Mouse (Mus musculus): ENCODE results near the gene Focad.
"Not testable (repeated sequence)": the region's sequence is repeated elsewhere in the genome, so short reads cannot be mapped to it uniquely, and the experiment has no call there.

Gene Focad

DNA sequence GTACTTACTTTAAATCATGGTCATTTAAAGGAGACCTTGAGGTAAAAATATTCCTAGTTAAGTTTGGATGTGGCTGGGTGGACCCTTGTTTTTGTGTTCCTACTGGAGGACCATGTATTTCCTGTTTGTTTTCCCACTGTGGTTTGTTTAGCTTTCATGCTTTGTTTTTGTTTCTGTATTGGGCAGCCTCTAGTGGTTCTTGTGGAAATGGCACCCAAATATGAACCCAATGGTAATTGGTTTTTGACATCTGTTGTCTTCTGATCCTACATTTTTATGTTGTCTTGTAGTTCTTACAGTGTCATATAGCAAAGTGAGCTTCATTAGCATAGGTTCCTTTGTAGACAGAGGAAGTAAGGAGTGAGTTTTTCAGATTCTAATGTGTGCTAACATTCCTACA, 207.9 kb downstream of the Focad start:
- DNase-seq (ENCODE audit: low spot score in 2 of 2), result no peak

DNA sequence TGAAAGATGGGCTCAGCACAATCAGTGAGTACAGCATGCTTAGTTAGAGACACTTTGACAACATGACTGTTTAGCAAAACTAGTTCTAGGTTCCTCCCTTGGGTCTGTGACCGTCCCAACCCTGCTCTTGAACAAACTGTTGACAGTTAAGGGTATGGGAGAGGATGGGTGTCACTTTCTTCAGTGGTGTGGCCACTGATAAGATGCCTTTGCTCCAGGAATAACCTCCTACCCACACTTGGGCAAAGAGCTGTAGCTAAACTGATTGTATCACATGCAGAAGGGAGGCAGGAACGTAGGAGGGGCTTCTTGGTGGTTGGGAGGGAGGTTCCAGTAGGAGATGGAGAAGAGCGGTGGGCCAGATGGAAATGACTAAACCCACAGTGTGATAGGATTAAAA, 213.3 kb downstream of the Focad start:
- no peak for DNase-seq (ENCODE audit: low spot score in 2 of 2)

DNA sequence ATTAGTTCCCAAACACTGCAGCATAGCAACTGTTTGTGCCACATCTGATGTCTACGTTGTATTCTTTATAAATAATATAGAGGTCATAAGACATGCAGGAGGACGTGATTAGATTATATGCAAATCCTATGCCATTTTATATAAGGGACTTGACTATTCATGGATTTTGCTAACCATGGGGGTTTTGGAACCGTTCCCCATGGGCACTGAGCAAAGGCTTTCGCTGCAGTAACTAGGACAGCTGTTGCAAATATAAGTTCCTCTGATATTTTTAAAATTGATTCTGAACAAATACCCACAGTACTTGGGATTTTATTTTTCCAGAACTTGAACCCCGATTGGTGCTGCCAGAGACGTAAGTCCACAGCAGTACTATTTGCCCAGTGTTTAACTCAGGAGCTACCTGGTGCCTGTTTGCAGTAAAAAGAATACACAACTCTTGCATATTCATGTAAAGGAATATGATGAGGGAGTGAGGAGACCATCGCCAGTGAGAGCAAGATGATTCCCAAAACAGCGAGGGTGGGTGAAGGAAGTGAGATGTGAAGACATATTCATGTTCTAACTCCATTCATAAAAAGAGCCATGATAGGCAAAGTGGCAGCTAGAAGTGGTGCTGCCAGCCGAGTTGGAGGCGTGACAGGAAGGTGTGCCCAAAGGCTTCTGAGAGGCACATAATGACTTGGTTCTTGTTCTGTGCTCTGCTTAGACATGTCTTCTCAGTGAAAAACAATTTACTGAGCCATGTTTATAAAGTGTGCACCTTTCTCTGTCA, 214.1 kb downstream of the Focad start:
- DNase-seq (ENCODE audit: low spot score in 2 of 2), result no peak

DNA sequence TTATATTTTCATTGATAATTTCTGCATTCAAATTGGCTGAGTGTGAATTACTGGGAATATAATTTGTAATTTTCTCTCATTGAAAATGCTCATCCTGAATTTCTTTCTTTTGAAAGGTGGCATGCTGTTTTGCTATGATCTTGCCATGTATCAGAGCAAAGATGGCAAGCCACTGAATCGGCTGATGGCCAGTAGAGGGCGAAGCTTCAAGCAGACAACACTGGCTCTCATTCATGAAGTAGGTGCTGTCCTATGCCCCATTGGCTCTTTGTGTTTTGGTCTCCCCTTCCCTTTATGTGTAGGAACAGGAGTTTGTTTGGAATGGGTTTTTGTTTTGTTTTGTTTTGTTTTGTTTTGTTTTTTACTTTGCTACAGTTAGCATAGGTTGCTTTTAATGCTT, 215.2 kb downstream of the Focad start:
- DNase-seq (ENCODE audit: low spot score in 2 of 2), result no peak

DNA sequence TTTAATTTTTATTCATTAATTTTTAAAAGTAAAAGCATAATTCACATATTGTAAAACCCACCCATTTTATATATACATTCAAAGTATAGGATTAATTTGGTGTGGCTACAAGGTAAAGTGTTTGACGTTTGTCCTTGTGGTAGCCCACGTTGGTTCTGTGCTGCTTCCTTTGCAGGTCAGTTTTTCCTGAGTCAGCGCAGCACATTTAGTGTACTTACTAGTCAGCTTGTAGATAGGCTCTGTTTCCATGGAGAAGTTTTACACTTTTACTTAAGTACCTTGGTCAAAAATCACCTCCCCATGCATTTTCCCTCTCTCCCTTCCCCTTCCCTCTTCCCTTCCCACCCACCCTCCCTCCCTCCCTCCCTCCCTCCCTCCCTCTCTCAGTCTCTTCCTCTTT, 220.5 kb downstream of the Focad start:
- DNase-seq (ENCODE audit: low spot score in 2 of 2), result no peak

DNA sequence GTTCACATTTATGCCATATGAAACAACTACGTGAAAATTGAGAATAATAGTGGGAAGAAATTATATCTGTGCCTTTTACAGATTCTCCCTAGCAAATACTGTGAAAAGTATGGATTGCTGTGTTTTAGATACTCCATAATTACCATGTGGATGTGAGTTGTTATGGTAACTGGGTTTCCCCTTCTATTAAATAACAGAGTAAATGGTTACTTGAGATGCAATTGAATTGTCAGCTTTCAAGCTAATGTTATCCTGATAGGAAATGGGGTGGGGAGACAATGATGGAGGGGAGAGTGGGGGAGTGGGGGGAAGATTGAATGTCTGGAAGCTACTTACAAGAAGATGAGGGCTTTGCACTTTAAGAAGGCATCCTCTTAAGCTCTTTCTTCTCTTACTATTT, 225.6 kb downstream of the Focad start:
- no peak for DNase-seq (ENCODE audit: low spot score in 2 of 2)

DNA sequence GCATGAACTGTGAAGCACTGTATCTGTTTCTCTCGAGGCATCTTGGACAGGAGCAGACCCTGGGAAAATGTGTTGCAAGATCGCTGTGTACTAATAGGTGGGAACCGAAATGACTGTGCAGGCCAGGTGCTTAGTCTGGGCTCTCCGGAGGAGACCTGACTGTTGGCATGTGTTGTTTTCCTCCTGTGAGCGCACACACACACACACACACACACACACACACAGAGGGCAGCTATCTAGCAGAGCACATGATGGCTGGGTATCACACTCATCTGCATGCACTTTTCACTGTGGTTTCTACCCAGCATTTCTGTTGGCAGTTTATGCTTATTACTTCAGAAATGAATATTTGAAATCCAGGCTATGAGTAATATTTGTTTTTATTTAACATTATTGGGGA, 231.0 kb downstream of the Focad start:
- DNase-seq (ENCODE audit: low spot score in 2 of 2), result no peak

DNA sequence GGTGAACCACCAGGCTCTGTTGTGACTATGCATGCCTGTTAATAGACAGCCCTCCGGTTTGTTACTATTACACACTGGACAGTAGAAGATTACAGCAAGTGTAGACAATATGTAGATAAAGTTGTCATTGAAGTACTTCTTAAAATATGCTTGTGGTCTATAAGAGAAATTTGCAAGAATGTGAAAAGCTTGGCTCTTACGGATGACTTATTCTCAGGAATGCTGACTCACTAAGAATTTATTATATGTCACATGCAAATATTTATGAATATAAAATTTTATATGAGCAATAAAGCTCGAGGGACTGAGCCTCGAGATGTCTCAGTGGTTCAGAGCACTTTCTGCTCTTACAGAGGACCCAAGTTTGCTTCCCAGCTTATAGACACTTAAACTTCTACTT, 240.1 kb downstream of the Focad start:
- no peak for DNase-seq (ENCODE audit: low spot score in 2 of 2)

DNA sequence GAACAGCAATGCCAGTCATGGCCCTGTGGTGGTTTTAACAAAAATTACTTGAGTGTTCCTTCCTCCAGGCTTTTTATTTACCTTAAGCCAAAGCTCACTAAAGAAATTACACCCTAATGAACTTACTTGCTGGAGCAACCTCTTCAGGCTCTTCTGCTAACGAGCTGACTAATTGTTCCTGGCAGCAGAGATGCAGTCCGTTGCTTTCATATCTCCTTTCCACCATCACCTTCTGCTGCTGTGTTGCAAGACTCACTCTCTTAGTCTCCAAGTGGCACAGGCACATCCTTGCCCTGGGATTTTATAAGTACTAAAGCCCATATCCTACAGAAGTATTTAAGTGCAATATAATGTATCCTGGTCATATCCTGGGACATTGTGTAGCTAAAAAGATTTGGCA, 242.3 kb downstream of the Focad start:
- DNase-seq (ENCODE audit: low spot score in 2 of 2), result no peak

DNA sequence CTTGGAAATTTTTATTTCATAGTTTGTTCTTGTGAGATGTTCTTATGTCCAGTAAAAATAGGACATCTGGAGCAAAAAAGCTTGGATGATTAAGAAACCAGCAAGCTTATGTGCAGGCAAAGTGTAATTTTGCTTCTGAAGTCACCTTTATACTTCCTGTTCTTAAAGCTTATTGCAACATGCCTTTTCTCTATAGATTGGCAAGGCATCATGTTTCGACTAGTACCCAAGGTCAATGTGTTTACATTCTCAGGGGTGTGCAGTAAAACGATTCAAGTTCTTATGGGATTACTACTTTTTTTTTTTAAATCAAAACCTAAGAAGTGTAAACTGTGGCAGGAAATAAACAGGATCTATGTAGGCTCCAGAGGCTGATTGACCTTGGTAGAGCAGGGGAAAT, 242.9 kb downstream of the Focad start:
- DNase-seq (ENCODE audit: low spot score in 2 of 2), result no peak

DNA sequence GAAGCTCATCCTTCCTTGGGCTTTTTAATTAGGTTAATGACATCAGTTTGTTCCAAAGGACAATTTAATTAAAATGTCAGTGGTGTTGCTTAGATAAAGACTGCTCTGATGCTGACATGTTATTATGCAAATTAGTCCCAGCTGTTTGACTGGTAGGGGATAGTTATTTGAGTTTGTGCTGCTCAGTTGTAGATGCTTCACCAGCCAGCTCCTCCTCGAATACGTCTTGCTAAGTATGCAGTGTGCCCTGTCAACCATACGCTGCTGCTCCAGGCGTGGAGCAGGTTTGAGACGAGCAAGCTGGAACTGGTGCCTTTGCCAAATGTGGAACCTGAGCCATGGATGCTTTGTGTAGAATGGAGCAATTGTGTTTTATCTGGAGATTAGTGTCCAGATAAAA, 243.7 kb downstream of the Focad start:
- DNase-seq (ENCODE audit: low spot score in 2 of 2), result no peak

DNA sequence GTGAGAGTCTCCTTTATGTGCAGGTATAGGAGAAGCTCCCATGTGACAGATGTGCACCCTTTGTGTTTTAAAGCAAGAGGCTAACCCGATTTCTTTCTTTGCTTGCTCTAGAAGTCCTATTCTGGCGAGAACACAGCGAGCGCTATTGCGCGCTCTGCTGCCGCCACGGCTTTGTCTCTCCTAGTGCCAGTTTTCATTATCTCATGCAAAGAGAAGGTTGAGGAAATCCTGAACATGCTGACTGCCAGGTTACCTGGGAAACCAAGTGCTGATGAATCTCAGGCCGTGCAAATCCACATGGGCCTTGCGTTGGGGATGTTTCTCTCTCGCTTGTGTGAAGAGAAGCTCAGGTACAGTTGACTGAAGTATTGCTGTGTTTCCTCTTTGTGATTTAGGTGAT, 250.0 kb downstream of the Focad start:
- no peak for DNase-seq (ENCODE audit: low spot score in 2 of 2)

DNA sequence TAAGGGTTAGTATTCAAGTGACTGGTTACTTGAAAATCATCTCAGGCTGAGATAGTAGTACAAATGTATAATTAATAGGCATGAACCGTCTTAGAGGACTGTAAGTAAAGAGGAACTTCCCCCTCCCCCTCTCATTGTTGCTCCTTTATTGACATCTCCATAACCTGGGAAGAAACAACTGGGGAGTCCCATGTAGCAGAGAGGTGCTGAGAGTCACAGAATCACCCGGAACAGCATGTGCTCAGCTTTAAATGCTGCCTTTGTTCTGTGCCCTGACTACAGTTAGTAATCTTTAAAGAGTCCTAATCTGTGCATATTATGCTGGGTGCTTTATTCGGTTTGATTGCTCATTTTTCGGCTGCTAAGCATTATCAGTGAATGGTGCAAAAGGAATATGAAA, 250.6 kb downstream of the Focad start:
- DNase-seq (ENCODE audit: low spot score in 2 of 2), result no peak

DNA sequence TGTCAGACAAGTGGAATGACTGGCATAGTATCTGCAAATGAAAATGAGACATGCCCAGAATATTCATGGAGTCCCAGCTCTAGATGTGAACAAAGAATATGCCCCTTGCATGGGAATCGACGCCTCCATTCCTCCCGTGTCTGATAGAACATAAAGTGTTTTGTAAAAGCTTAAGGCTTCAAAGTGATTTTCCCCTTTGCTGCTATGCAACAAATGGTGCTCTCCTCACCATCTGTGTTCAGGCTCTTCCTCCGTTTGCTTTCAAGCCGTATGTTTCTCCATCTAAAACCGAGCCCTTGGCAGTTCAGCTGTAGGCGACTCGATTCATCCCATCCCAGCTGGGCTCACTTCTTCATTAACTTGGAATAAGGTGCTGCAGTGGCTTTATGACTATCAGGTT, 251.5 kb downstream of the Focad start:
- DNase-seq (ENCODE audit: low spot score in 2 of 2), result no peak

DNA sequence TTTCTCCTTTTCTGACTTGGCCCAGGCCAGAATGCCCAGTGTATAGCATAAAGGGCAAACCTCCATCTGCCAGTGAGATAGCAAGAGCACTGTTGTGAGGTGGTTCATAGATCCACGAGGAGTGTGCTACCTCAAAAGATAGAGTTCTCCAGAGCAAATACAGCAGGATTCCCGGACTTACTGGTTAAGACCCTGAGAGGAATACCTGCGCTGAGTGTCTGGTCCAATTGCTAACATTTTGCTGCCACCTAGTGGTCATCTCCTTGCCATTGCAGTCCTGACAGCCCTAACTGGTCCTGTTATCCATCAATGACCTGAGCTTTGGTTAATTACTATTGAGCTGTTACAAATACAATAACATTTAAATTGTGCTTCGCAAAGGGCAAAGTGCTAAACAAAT, 256.5 kb downstream of the Focad start:
- DNase-seq (ENCODE audit: low spot score in 2 of 2), result peak; percentile 43 to 56

DNA sequence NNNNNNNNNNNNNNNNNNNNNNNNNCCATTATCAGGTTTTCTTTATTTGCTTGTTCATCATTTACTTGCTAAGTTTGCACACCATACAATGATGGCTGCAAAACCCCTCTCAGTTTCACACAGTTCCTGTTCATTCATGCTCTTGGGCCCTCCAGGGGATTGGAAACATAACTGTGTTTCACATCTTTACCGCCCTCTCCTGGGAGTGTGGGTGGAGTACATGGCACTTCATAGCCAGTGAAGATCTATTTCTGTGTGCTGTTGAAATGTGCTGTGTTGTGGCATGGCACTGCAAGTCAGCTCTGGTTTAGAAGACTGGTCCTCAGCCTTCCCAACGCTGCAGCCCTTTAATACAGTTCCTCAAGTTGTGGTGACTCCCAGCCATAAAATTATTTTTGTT, 262.2 kb downstream of the Focad start:
- no peak for DNase-seq (ENCODE audit: low spot score in 2 of 2)

DNA sequence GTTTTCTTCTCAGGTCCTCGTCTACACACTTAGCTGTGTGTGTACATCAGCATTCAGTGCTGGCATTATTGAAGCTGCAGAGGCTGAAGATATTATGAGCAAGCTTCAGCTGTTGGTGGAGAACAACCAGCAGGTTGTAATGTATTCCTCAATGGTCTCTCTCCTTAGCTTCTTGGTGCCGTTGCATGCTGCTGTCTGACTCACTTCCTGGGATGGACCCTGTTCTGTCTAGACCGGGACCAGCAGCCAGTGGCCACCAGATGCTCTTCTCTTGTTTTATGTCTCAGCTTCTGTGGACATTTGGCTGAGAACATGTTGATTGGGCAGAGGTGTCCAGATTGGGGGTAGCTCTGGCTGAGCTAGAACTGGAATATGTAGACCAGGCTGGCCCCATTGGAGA, 263.0 kb downstream of the Focad start:
- DNase-seq (ENCODE audit: low spot score in 2 of 2), result no peak

DNA sequence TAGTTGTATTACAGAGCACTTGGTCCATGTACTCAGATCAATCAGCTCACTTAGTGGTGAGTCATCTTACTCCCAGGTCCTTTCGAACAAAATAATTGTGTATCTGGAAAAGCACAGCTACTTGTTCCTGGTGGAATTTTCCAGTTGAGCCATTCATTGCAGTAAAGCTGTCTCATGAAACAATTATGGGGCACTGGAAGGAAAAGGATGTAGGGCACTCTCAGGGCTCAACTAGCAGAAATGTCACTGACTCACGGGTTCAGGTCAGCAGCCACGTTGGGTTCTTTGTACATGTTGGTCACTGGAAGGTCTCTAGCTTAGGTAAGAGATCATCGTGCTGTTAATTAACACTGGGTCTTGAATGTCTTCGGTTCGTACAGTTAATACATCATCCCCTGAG, 275.5 kb downstream of the Focad start:
- no peak for DNase-seq (ENCODE audit: low spot score in 2 of 2)

DNA sequence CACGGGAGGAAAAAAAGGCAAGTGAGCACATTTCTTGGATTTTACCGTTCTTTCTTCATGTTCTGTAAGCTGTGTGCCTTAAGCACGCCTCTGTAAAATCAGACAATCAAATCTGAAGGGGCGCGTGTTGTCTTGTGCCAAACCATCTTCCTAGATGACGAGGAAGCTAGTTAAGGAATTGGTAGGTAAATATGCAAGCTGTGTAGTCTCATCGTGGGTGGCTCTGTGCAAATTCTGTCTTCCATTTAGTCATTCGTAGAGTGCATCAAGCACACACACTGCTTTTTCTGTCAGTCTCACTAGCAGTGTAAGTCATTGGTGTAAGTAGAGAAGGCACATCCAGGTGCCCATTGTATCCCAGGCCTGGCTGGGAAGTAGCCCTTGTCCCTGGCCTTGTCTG, 276.4 kb downstream of the Focad start:
- DNase-seq (ENCODE audit: low spot score in 2 of 2), result no peak

DNA sequence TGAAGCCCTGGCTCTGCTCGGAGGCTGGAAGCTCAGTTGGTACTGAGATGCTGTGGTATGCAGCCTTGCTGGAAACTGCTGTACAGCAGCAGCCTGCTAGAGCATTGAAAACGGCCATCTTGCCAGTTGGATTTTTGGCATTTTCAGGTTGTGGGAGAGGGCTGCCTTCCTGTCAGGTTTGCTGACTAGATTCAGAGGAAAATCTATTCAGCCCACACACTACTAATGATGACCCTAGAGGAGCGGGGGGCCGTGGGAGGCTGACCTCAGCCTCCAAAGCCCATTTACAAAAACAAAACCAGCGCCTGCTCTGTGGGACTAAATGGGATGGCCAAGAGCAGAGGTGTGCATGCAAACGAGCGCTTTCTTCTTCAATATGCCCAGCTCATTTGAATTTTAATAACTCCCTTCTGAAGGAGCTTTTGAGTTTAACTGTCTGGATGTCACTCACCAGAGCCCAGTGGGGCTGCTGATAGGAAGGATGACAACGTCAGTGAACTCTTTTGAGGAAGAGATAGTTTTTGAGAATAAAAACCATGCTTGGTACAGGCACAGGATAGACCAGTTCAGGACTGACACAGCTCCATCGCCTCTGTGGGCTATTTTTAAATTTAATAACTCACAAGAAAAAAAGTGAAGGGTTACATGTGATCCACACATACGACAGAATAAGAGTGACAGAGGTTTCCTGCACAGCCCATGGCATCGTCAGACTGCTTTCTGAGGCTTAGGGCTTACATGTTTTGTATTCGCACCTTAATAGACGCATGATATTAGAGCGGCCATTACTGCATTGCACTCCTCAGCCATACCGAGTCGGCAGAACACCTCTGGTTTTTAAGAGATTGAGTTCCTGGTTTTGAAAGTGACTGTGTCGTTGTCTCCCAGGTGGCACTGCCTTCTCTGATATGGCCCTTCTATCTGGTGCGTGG, 278.1 kb downstream of the Focad start:
- DNase-seq (ENCODE audit: low spot score in 2 of 2), result no peak

DNA sequence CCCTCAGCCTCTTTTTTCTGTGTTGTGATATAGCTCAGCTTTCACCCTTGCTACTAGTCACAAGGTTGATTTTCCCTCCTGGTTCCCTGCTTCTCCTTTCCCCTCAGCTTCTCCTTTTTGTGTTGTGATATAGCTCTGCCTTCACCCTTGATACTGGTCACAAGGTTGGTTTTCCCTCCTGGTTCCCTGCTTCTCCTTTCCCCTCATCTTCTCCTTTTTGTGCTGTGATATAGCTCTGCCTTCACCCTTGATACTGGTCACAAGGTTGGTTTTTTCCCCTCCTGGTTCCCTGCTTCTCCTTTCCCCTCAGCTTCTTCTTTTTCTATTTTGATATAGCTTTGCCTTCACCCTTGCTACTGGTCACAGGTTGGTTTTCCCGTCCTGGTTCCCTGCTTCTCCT, 295.6 kb downstream of the Focad start:
- no peak for DNase-seq (ENCODE audit: low spot score in 2 of 2)

DNA sequence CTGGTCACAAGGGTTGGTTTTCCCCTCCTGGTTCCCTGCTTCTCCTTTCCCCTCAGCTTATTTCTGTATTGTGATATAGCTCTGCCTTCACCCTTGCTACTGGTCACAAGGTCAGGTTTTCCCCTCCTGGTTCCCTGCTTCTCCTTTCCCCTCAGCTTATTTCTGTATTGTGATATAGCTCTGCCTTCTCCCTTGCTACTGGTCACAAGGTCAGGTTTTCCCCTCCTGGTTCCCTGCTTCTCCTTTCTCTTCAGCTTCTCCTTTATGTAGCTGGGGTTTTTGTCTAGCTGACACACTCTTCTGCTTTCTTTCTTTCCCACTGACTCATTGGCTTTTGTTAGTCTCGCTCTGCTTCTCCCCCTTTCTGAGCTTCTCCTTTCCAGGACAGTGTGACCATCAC, 296.2 kb downstream of the Focad start:
- DNase-seq (ENCODE audit: low spot score in 2 of 2), result not testable (repeated sequence)

DNA sequence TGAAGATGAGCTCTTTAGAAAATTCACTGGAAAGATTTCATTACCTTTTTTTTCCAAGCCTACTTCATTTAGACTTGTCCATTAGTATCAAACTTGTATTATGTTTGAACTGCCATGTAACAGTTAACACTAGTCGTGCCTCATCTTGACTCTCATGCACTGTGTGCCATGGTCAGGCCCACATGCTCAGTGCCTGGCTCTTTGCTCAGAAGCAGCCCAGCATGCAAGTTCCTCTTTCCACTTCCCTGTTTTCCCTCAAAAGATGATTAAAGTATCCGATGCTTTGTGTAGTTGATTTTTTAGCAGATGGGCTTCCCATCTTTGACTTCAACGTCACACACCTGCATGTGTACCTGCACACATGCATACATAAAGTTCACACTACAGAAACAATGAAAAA, 301.3 kb downstream of the Focad start:
- DNase-seq (ENCODE audit: low spot score in 2 of 2), result no peak
